In the genomic region with DNA sequence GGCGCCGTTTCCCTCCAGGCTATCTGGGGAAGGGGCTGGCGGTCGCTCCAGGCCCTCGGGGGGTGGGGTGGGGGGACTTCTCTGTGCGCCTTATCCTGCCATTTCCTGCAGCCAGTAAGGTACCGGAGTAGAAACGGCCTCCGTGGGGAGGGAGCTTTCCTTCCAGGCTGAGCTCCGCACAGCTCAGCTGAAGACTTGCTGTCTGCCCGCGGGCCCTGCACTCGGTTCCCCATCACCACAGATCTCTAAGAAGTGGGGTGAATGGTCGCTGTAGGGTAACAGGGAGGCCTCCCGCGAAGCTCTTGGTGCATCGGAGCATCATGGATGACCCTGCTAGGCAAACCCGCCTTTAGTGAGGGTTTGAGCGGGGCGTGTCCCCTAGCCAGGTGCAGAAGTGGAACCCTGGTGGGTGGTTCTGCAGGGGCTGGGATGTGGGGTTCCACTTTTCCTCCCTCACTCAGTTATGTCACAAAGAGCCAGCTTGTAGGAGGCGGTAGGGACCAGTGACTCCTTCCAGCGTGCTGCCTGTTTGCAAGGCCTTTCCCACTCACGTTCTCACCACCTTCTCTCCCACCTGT, we compare ENCODE assay signal across 10 mouse cellular contexts. TPM values are rescaled to one million over a fixed set of nuclear protein-coding genes. Genes with fewer than 3 reads are reported as not detected.
DNase-seq lines count a peak whose midpoint lies in the region; ATAC-seq and TF ChIP-seq lines count a peak whose summit lies in the region.
"Had no signal": no experiment of that assay in that cellular context is flagged by ENCODE, and none has a peak within 500 bp of the region (broad histone marks: within the 10 kb centered on the region; RNA-seq: fewer than 3 reads in every experiment).

No protein-coding gene starts in this region.

- DNase-seq in heart, embryonic 10.5 days (ENCODE audit: low spot score) = no peak
- DNase-seq in heart, adult 8-10 months (ENCODE audit: low spot score) = no peak
- DNase-seq in testis, postnatal 10 days (ENCODE audit: low spot score) = no peak
- DNase-seq in liver, embryonic 11.5 days (ENCODE audit: low spot score) = no peak
- peak; percentile 54 to 70 for DNase-seq in thymus, adult 18-20 months
- DNase-seq in cerebellum, postnatal 10 days = no peak
- no peak for DNase-seq in spleen, postnatal 14 days (ENCODE audit: low spot score in 2 of 2)

- H3K4me2 ChIP-seq in liver, embryonic 11.5 days = peak overlapping the region; percentile 82

- H3K9me3 ChIP-seq in heart, embryonic 10.5 days = no peaks in the 10 kb centered on the region
- H3K9me3 ChIP-seq in liver, embryonic 11.5 days (ENCODE audit: control insufficient read depth, low read length) = no peaks in the 10 kb centered on the region
- H3K9me3 ChIP-seq: G1E had no signal

- peak overlapping the region; percentile 75 for H3K4me3 ChIP-seq in heart, embryonic 10.5 days
- peak overlapping the region; percentile 81 for H3K4me3 ChIP-seq in testis, adult 2 months (ENCODE audit: control insufficient read depth, low read depth, low read length)
- H3K4me3 ChIP-seq in liver, embryonic 11.5 days (ENCODE audit: low read depth, low read length) = peak overlapping the region; percentile 51

- WGBS in heart, embryonic 10.5 days = 7% methylated on average over 23 of the region's 23 CpGs
- WGBS in liver, embryonic 11.5 days = 8% methylated on average over 23 of the region's 23 CpGs

- no peak for TF ChIP-seq CTCF in testis, adult 2 months (IDR thresholded peaks at IDR 0.05; ENCODE audit: control insufficient read depth, insufficient read depth, insufficient replicate concordance, low read depth, low read length)

- H3K9ac ChIP-seq in liver, embryonic 11.5 days (ENCODE audit: low read depth, low read length) = no peak overlapping the region

- H3K4me1 ChIP-seq in heart, embryonic 10.5 days = peaks cover 52% of the 10 kb centered on the region
- peaks cover 27% of the 10 kb centered on the region for H3K4me1 ChIP-seq in testis, adult 2 months (ENCODE audit: control insufficient read depth, insufficient read depth, low read length)
- no peaks in the 10 kb centered on the region for H3K4me1 ChIP-seq in liver, embryonic 11.5 days (replicated peaks; ENCODE audit: control insufficient read depth, insufficient read depth, low read length)

- no peak for ATAC-seq in liver, embryonic 11.5 days (replicated peaks; ENCODE audit: low FRiP score)

- no peaks in the 10 kb centered on the region for H3K36me3 ChIP-seq in heart, embryonic 10.5 days
- no peaks in the 10 kb centered on the region for H3K36me3 ChIP-seq in testis, adult 2 months (ENCODE audit: control insufficient read depth, insufficient read depth, low read length)
- no peaks in the 10 kb centered on the region for H3K36me3 ChIP-seq in liver, embryonic 11.5 days (ENCODE audit: control insufficient read depth, insufficient read depth, low read length)
- H3K36me3 ChIP-seq: G1E had no signal

- TF ChIP-seq POLR2A in testis, adult 2 months (IDR thresholded peaks at IDR 0.05; ENCODE audit: control insufficient read depth, low read depth, low read length) = no peak

- peaks cover 69% of the 10 kb centered on the region for H3K27me3 ChIP-seq in heart, embryonic 10.5 days (ENCODE audit: insufficient read depth, poor library complexity, severe bottlenecking)
- no peaks in the 10 kb centered on the region for H3K27me3 ChIP-seq in testis, adult 2 months (ENCODE audit: control insufficient read depth, insufficient read depth, low read length)
- peaks cover 58% of the 10 kb centered on the region for H3K27me3 ChIP-seq in liver, embryonic 11.5 days (replicated peaks; ENCODE audit: control insufficient read depth, insufficient read depth, low read length)

- H3K27ac ChIP-seq in heart, embryonic 10.5 days = peak overlapping the region; percentile 79
- no peak overlapping the region for H3K27ac ChIP-seq in testis, adult 2 months (ENCODE audit: control insufficient read depth, insufficient read depth, low read depth, low read length)
- no peak overlapping the region for H3K27ac ChIP-seq in liver, embryonic 11.5 days (ENCODE audit: low read depth, low read length)

RNA-seq across cellular contexts. Expression of a gene that starts 3.3 kb away (rescaled TPM):
- 4.1 and 4.7 TPM in 2 replicates for polyA plus RNA-seq in heart, embryonic 10.5 days (2016; fragmentation: Nextera tagmentation; extraction: Ambion mirVana)
- 10 to 100 TPM in 2 of 4 experiments, 1 to 10 TPM in 2; 7.8 to 12.3 (median 10.1) TPM for total RNA-seq in heart, adult 8-10 months (2022)
- 1.3 and 2.0 TPM in 2 replicates for polyA plus RNA-seq in testis, adult 2 months (2012; rRNA removed)
- 4.4 and 5.2 TPM in 2 replicates for polyA plus RNA-seq in liver, embryonic 11.5 days (2014; fragmentation: Nextera tagmentation; extraction: Ambion mirVana)
- polyA plus RNA-seq: G1E had no signal

RNA-seq across cellular contexts. Expression of a gene that starts 43.8 kb away (rescaled TPM):
- polyA plus RNA-seq in heart, embryonic 10.5 days (2016; fragmentation: Nextera tagmentation; extraction: Ambion mirVana) = 8.5 and 12.7 TPM in 2 replicates
- 1 to 10 TPM; 5.0 to 6.4 (median 6.3) TPM for total RNA-seq in heart, adult 8-10 months (2022)
- polyA plus RNA-seq in testis, adult 2 months (2012; rRNA removed) = 8.9 and 9.2 TPM in 2 replicates
- polyA plus RNA-seq in liver, embryonic 11.5 days (2014; fragmentation: Nextera tagmentation; extraction: Ambion mirVana) = 14.2 and 15.8 TPM in 2 replicates

RNA-seq across cellular contexts. Expression of a gene that starts 58.0 kb away (rescaled TPM):
- polyA plus RNA-seq in heart, embryonic 10.5 days (2016; fragmentation: Nextera tagmentation; extraction: Ambion mirVana) = not detected in 2 replicates
- total RNA-seq in heart, adult 8-10 months (2022) = not detected
- polyA plus RNA-seq in testis, adult 2 months (2012; rRNA removed) = 0.04 and 0.14 TPM in 2 replicates
- polyA plus RNA-seq in liver, embryonic 11.5 days (2014; fragmentation: Nextera tagmentation; extraction: Ambion mirVana) = 0.05 and 0.06 TPM in 2 replicates
- total RNA-seq: G1E; hematopoietic stem cell, adult 5-6 weeks had no signal
- polyA plus RNA-seq: G1E had no signal

Comparison
In these comparisons a context has a peak if more than half of its experiments do, and no peak if none do; other contexts are left out.
1. DNase-seq: peak in thymus, adult 18-20 months (2 of 2); none in heart, embryonic 10.5 days (single experiment), heart, adult 8-10 months (single experiment), testis, postnatal 10 days (single experiment), liver, embryonic 11.5 days (single experiment), cerebellum, postnatal 10 days (0 of 2) and spleen, postnatal 14 days (0 of 2).
2. Peak in every context shown above with its lines, with median percentiles within 50 percentile points of each other: H3K4me3 ChIP-seq.